In genomic region chr5:25153996-25154395, GRCm38 (mm10) we compare ENCODE assay signal across 20 mouse cellular contexts. TPM values are rescaled to one million over a fixed set of nuclear protein-coding genes. Genes with fewer than 3 reads are reported as not detected.
DNase-seq lines count a peak whose midpoint lies in the region; ATAC-seq and TF ChIP-seq lines count a peak whose summit lies in the region.
"Had no signal": no experiment of that assay in that cellular context is flagged by ENCODE, and none has a peak within 500 bp of the region (broad histone marks: within the 10 kb centered on the region; RNA-seq: fewer than 3 reads in every experiment).

No protein-coding gene starts in this region.

- no peak for ATAC-seq in liver, embryonic 11.5 days (replicated peaks; ENCODE audit: low FRiP score)
- ATAC-seq: CD4-positive, CD25-positive, alpha-beta regulatory T cell, adult 4 months; hindbrain, postnatal 0 days had no signal

- no peak overlapping the region for H3K9ac ChIP-seq in liver, embryonic 11.5 days (ENCODE audit: low read depth, low read length)
- H3K9ac ChIP-seq: kidney, embryonic 15.5 days; liver, embryonic 15.5 days had no signal

- no peak overlapping the region for H3K4me2 ChIP-seq in liver, embryonic 11.5 days
- H3K4me2 ChIP-seq in myocyte (ENCODE audit: low read depth): peak overlapping the region; percentile 6
- H3K4me2 ChIP-seq: kidney, embryonic 15.5 days; liver, embryonic 15.5 days had no signal

- TF ChIP-seq POLR2A in myocyte (IDR thresholded peaks at IDR 0.05; ENCODE audit: insufficient read length, low read depth): no peak

- no peaks in the 10 kb centered on the region for H3K36me3 ChIP-seq in liver, embryonic 11.5 days (ENCODE audit: control insufficient read depth, insufficient read depth, low read length)
- H3K36me3 ChIP-seq in myocyte (ENCODE audit: control insufficient read depth, insufficient read depth): no peaks in the 10 kb centered on the region
- H3K36me3 ChIP-seq: kidney, embryonic 15.5 days; liver, embryonic 15.5 days had no signal

- H3ac ChIP-seq in myocyte (ENCODE audit: control insufficient read depth, insufficient read length): no peak overlapping the region

- no peak overlapping the region for H3K4me3 ChIP-seq in liver, embryonic 11.5 days (ENCODE audit: low read depth, low read length)
- H3K4me3 ChIP-seq in myocyte: no peak overlapping the region
- H3K4me3 ChIP-seq: kidney, embryonic 15.5 days; liver, embryonic 15.5 days had no signal

- no peak overlapping the region for H3K27ac ChIP-seq in liver, embryonic 11.5 days (ENCODE audit: low read depth, low read length)
- H3K27ac ChIP-seq: hindbrain, postnatal 0 days; kidney, embryonic 15.5 days; liver, embryonic 15.5 days had no signal

- H3K27me3 ChIP-seq in liver, embryonic 11.5 days (replicated peaks; ENCODE audit: control insufficient read depth, insufficient read depth, low read length): no peaks in the 10 kb centered on the region
- H3K27me3 ChIP-seq in myocyte (ENCODE audit: control insufficient read depth, insufficient read depth, insufficient read length): peaks cover 7% of the 10 kb centered on the region
- H3K27me3 ChIP-seq: kidney, embryonic 15.5 days; liver, embryonic 15.5 days had no signal

- DNase-seq in heart, adult 18-20 months: peak; percentile 30 to 49
- DNase-seq in heart, adult 8-10 months (ENCODE audit: low spot score): no peak
- DNase-seq in liver, embryonic 11.5 days (ENCODE audit: low spot score): peak; percentile 15
- DNase-seq in liver: no peak
- peak; percentile 14 for DNase-seq in heart, postnatal 4 days
- no peak for DNase-seq in right cerebral cortex, postnatal 36 days (ENCODE audit: low spot score in 2 of 2)
- DNase-seq: adrenal gland, adult 8-10 months; cerebellum, adult 2 months; gastrocnemius, postnatal 36 days; layer of hippocampus, adult 9-11 months; right cerebral cortex, postnatal 14 days had no signal

- no peaks in the 10 kb centered on the region for H3K9me3 ChIP-seq in liver, embryonic 11.5 days (ENCODE audit: control insufficient read depth, low read length)
- H3K9me3 ChIP-seq: kidney, embryonic 15.5 days; liver, embryonic 15.5 days had no signal

- H3K79me2 ChIP-seq in myocyte (ENCODE audit: control insufficient read depth, insufficient read depth): no peaks in the 10 kb centered on the region

- 68% methylated on average over 3 of the region's 3 CpGs for WGBS in liver, embryonic 11.5 days

- H3K4me1 ChIP-seq in liver, embryonic 11.5 days (replicated peaks; ENCODE audit: control insufficient read depth, insufficient read depth, low read length): no peaks in the 10 kb centered on the region
- H3K4me1 ChIP-seq: liver, embryonic 15.5 days had no signal

TF ChIP-seq in myocyte, 11 proteins besides CTCF, POLR2A, EP300 and RAD21:
- TF ChIP-seq MAX (IDR thresholded peaks at IDR 0.05; ENCODE audit: low read depth) (no peak), REST (IDR thresholded peaks at IDR 0.05; ENCODE audit: insufficient read depth, insufficient read length) (no peak), TCF12 (IDR thresholded peaks at IDR 0.05; ENCODE audit: insufficient read depth, poor library complexity, severe bottlenecking) (no peak), SRF (IDR thresholded peaks at IDR 0.05; ENCODE audit: control insufficient read depth, insufficient read length, low read depth) (no peak), TCF3 (IDR thresholded peaks at IDR 0.05; ENCODE audit: insufficient read length, low read depth) (no peak), CEBPB (IDR thresholded peaks at IDR 0.05; ENCODE audit: insufficient read depth, poor library complexity, severe bottlenecking) (no peak), E2F4 (IDR thresholded peaks at IDR 0.05; ENCODE audit: insufficient read depth) (no peak), MYOD1 (IDR thresholded peaks at IDR 0.05; ENCODE audit: control insufficient read depth in 1 of 3, insufficient read length in 2 of 3, low read depth in 2 of 3) (peak in 2 of 3 experiments; percentile 64 to 85), MYOG (IDR thresholded peaks at IDR 0.05; ENCODE audit: control insufficient read depth in 1 of 3, insufficient read depth in 1 of 3, insufficient read length in 2 of 3, low read depth in 2 of 3) (peak in 2 of 3 experiments; percentile 32 to 44), USF1 (IDR thresholded peaks at IDR 0.05; ENCODE audit: low read depth) (no peak), POLR2AphosphoS2 (IDR thresholded peaks at IDR 0.05; ENCODE audit: insufficient read length, low read depth) (no peak)

RNA-seq across cellular contexts. Expression of gene Galntl5, which starts 27.3 kb away (rescaled TPM):
- total RNA-seq in heart, adult 18-20 months (2021): not detected
- total RNA-seq in heart, adult 8-10 months (2022): not detected
- polyA plus RNA-seq in liver, embryonic 11.5 days (2014; fragmentation: Nextera tagmentation; extraction: Ambion mirVana): not detected in 2 replicates
- not detected for total RNA-seq in heart, postnatal 4 days (2021)
- polyA plus RNA-seq in myocyte (2012; fragmentation: generic; extraction: Trizol): not detected
- total RNA-seq: adrenal gland, adult 8-10 months; gastrocnemius, postnatal 36 days; hindbrain, postnatal 0 days; left cerebral cortex, postnatal 10 days; MEL had no signal
- polyA plus RNA-seq: CD4-positive, CD25-positive, alpha-beta regulatory T cell, adult 4 months; cerebellum, adult 2 months; heart, postnatal 0 days; hindbrain, postnatal 0 days; kidney, embryonic 15.5 days; liver, embryonic 15.5 days; urinary bladder, adult 2 months had no signal

RNA-seq across cellular contexts. Expression of gene Prkag2, which starts 53.6 kb away (rescaled TPM):
- total RNA-seq in heart, adult 18-20 months (2021): 10 to 100 TPM; 30.8 to 31.1 TPM
- 10 to 100 TPM; 26.9 to 39.0 (median 30.5) TPM for total RNA-seq in heart, adult 8-10 months (2022)
- 12.8 and 15.8 TPM in 2 replicates for polyA plus RNA-seq in liver, embryonic 11.5 days (2014; fragmentation: Nextera tagmentation; extraction: Ambion mirVana)
- 100 to 1,000 TPM; 143 to 152 TPM for total RNA-seq in heart, postnatal 4 days (2021)
- 5.8 TPM for polyA plus RNA-seq in myocyte (2012; fragmentation: generic; extraction: Trizol)

Comparison
In these comparisons a context has a peak if more than half of its experiments do, and no peak if none do; other contexts are left out.
1. DNase-seq: peak in heart, adult 18-20 months (2 of 2), liver, embryonic 11.5 days (single experiment) and heart, postnatal 4 days (single experiment); none in heart, adult 8-10 months (single experiment), liver (single experiment) and right cerebral cortex, postnatal 36 days (0 of 2).